Mouse (Mus musculus) lung, postnatal 10 days (tissue): ENCODE measurements around the gene Mycbpap.
A peak's percentile ranks its signal among the peaks of the same experiment; 100 is the strongest.

Experiments
- DNase-seq: peaks from one replicate; pipeline ENCODE4 v3.0.0; 2021

The Mycbpap gene

DNA sequence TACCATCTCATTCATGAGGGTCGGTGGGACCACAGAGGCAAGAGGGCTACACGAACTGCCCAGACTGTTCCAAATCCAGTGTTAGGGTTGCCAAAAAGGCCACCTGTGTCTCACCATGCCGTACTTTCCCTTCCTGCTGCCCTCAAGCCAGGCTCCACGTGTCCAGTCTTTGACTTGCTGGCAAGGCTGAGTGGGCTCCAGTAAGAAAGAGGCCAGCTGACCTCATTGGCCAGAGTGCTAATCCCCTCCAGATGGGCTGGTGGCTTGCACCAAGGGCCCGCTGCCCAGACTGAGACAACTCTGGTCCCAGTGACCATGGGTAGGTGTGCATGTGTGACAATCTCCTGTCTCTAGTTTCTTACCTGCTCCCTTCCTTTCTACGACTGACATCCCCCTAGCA is 43.9 kb downstream of the Mycbpap start:
- no peak for DNase-seq

GRCm38 (mm10) chr11:94475722-94476121 is 45.8 kb downstream of the Mycbpap start:
- DNase-seq = no peak

DNA sequence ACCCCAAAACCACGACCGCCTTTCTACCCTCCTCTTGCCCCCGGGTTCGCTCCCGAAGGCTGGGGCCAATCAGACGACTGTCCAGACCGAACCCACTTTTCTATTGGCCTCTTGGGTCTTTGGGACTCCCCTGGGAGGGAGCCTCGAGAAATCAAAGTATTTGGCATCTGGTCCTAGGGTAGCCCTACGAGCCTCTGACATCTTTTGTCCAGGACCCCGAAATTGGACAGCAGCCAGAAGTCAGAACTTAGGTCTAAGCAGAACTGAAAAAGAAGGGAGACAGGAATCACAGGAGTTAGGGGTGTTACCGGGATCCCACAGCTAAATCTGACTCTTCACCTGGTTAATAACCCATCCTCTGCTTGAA is 47.0 kb downstream of the Mycbpap start:
- no peak for DNase-seq

GRCm38 (mm10) chr11:94473707-94474543 is 47.6 kb downstream of the Mycbpap start, which contains the start of gene Cacna1g:
TSS of gene Cacna1g (minus strand) at chr11:94474198.
- peak; percentile 95 for DNase-seq

- no peak for DNase-seq
These were observed 48.4 kb downstream of the Mycbpap start for GRCm38 (mm10) chr11:94472916-94473706.

DNA sequence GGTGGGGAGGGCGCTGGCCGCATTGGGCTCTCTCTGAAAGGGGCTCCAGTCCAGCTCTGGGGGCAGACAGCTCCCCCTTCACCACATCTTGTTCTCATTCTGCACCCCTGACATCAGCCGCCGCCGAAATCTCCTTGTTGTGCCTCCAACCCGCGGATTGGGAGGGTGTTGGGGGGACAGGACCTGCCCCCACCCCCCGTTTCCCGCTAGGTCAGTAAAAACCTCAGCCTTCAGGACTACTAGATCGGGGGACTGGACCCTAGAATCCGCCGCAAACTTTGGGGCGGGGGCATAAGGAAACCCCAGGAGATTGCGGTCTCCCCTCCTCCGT is 49.0 kb downstream of the Mycbpap start:
- DNase-seq = no peak

DNA sequence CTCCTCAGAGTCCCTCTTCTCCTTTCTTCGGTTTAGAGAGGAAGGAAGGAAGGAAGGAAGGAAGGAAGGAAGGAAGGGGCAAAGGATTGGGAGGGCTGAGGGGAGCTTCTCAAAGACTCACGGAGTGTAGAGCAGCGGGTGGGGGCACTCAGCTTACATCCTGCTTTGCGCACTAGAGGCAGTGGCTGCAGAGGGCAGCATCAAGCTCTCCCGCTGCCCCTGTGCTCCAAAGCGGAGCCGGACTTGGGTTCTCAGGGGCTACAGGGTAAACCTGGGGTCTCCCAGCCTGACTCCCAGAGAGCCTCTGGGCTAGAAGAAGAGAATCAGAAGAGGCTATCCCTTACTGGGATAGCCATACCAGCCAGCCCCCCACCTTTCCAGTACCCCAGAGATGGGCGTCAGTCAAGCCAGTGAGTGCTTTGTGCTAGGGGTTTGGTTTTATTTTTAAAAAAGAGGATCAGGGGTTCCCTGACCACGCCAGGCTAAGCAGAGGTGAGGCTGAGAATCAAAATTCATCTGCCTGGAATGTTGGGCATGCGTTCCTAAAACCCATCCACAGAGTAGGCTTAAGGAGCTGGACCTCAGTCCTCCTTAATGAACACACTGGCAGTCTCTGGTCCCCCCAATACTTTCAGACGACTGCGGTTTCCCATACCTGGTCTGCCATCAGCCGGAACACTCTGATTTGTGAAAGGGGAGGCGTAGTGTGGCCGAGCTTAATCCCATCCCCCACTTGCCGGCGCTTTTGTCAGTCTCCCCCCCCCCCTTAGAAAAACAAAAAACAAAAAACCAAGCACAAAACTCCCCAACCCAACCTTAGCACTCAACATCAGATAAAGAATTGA is 49.6 kb downstream of the Mycbpap start:
- DNase-seq = no peak

GRCm38 (mm10) chr11:94470391-94470790 is 51.2 kb downstream of the Mycbpap start:
- DNase-seq = no peak

DNA sequence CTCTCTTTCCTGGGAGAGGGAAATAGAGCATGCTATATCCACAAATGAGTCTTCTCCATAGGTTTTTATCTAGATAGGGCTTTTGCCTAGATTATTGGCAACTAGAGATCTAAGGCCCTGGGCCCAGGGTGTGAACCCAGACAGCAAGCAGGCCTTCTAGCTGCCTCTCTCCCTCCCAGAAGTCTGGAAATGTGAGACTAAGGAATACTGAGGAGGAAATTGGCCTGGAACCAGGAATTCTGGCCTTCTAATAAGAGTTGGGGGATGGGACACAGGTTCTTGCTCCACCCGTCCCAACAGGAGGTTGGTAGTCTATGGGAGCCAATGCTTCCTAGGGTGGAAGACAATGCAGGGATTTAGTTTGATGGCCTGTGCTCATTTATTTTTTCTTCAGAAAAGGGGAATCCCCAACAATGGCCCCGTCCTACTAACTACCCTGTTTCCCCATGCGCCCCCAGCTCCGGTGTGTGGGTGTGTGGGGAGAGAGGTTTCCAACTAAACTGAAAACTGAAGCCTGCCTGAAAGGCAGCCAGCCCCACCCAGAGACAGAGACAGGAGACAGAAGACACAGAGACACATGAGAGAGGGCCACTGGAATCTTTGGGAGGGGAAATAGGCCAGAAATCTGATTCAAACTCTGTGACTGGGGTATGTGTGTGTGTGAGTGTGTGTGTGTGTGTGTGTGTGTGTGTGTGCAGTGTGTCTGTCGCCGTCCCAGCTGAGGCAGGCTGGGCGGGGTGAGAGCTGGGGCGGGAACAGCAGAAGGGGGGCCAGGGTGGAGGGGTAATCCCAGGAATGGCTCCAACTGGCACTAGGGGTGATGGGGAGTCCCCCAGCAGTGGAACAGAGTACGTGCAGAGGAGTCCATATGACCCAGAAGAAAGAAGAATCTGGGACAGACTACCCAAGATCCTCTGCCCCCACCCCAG is 52.1 kb downstream of the Mycbpap start:
- DNase-seq = peak; percentile 76

DNA sequence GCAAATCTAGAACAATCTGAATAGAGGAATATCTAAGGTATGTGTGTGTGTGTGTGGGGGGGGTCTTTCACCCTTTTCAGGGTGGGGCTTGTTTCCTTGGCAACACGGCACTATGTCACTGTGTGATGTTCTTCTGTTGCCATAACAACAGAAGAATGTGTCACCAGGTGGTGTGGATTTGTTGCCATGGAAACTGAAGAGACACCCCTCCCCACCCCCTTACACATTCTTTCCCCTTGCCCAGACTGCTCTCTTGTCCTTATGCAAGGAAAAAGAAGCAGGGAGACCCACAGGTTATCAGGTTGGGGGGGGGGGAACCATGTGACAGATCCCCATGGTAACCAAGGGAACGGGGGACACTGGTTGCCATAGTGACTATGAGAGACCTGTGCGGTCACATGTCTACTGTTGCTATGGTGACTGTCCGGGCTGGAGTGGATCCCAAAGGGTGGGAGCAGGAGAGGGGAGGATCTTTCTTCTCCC is 52.9 kb downstream of the Mycbpap start:
- DNase-seq = no peak

- no peak for DNase-seq
These were observed 55.1 kb downstream of the Mycbpap start for GRCm38 (mm10) chr11:94466333-94466855.

DNA sequence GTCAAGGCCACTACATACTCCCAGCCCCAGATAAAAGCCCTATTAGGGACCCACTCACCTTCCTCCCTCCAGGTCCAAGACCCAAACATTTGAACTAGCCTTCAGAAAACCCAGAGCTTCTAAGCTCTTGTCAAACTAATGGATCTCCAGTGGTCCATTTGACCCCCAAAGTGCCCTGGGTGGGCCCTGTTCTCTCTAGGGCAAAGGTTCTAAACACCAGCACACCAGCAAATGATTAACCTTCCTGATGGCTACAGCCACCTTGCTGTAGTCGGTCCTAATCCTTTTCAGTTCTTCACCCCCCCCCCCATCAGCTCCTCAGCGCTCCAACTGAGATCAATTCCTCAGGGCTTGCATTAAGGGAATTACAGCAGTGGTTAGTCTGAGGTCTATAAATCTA is 57.4 kb downstream of the Mycbpap start:
- DNase-seq = no peak

- DNase-seq = no peak
These were observed 59.7 kb downstream of the Mycbpap start for GRCm38 (mm10) chr11:94461856-94462255.

DNA sequence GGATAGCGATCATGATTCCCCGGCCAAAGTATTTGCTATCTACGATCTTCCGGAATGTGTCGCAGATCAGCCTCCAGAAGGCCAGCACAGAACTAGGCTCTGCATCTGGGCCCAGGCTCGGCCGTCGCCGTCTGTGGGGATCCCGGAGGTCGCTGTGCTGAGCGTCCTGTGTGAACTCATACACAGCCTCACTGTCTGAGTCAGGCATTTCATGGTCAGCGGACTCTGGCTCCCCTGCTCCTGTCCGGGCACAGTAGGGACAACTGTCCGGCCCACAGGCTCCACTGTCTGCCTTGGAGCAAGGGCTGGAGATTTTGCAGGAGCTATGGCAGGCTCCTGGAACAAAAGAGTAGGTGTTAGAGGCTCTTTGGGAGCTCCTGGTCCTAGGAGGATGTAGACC is 64.5 kb downstream of the Mycbpap start:
- no peak for DNase-seq

DNA sequence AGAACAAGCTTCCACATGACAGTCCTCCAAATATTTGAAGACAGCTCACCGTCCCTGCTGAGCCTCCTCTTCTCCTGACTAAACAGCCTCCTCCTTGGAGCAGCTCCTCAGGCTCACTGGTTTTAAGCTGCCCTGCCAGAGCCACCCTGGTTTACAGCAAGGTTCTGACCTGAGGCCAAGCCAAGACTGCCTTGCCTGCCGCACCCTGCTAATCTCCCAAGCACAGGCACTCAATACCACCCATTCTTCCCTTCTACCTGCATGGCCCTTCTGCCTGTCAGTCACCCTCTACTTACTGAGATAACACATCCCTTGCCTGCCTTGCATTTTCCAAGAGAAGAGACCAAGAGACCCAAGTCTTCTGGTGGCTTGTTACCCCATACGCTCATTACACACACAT is 65.2 kb downstream of the Mycbpap start:
- no peak for DNase-seq

DNA sequence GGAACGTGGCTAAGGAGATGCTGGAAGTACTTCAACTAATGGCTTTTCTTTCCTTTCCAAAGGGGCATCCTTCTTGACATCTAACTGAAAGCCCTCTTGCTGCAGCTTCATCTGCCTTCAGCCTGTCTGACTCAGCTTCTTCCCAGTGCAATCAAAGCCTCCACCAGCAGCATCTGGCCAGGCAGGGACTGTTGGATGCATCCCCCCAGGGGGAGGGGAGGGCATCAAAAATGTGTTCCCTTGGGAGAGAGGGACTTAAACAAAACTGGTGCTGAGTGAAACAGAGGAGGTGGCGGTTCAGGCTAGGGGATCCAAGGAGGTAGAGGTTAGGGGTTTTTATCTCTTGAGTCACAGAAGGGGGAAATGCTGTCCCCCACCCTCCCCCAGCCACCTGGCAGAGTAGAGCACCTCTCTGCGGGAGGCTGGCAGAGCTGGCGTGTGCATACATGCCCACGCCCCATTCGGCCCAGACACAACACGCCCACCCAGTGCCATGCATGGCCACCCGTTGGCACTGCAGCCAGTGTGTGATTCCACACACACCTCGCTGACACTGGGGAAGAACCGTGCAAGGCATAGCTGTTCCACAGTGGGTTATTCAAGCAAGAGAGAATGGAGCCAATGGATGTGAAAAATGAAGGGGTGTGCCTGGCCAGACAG is 66.3 kb downstream of the Mycbpap start:
- no peak for DNase-seq

GRCm38 (mm10) chr11:94454756-94455155 is 66.8 kb downstream of the Mycbpap start:
- DNase-seq = no peak
